Comparison of ENCODE assay signal across 10 mouse cellular contexts in the genomic region with DNA sequence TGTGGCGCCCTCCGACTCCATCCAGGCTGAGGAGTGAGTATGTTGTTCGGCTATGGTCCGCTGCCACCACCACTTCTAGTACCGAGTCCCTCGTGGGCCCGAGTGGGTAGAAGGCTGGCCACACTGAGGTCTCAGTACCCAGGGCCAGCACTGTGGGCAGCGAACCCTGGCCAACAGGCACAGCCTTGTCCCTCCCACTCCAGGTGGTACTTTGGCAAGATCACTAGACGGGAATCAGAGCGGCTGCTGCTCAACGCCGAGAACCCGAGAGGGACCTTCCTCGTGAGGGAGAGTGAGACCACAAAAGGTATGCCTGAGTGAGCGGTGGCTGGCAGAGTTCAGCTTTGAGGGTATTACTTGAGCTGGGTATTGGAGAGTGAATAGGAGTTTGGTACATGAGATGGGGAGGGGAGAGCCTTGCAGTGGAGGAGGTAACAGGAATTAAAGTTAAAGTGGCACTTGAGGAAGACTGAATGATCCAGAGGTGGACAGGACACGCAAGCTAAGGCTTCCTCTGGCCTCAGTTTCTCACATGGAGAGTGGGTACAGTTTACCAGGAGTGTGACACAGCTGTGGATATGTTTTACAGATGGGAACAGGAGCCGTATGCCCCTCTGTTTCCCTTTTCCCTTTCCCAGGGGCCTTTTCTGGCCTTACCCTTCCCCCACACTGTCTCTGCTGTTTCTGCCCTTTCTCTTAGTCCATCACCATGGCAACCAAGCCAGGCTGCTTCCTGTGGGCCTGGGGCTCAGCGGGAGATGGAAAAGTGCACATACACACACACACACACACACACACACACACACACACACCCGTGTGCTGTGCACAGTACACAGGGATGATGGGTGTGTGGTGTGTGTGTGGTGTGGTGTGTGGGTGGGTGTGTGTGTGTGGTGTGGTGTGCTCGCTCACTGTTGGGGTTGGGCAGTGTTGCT. TPM values are rescaled to one million over a fixed set of nuclear protein-coding genes. Genes with fewer than 3 reads are reported as not detected.
DNase-seq lines count a peak whose midpoint lies in the region; ATAC-seq and TF ChIP-seq lines count a peak whose summit lies in the region.
"Had no signal": no experiment of that assay in that cellular context is flagged by ENCODE, and none has a peak within 500 bp of the region (broad histone marks: within the 10 kb centered on the region; RNA-seq: fewer than 3 reads in every experiment).

No protein-coding gene starts in this region.

- TF ChIP-seq CTCF in stomach, postnatal 0 days (IDR thresholded peaks at IDR 0.05; ENCODE audit: low read depth): no peak

- H3K27me3 ChIP-seq in forebrain, embryonic 12.5 days: no peaks in the 10 kb centered on the region
- no peaks in the 10 kb centered on the region for H3K27me3 ChIP-seq in liver, embryonic 11.5 days (replicated peaks; ENCODE audit: control insufficient read depth, insufficient read depth, low read length)
- no peaks in the 10 kb centered on the region for H3K27me3 ChIP-seq in stomach, postnatal 0 days (ENCODE audit: control insufficient read depth, insufficient read depth, low read length)

- peak; percentile 33 for ATAC-seq in forebrain, embryonic 12.5 days (ENCODE audit: low FRiP score)
- ATAC-seq in liver, embryonic 11.5 days (replicated peaks; ENCODE audit: low FRiP score): no peak
- ATAC-seq in stomach, postnatal 0 days (ENCODE audit: low FRiP score, low TSS enrichment): no peak
- no peak for ATAC-seq in inflammation-experienced regulatory T-cells, adult 6 months

- H3K4me3 ChIP-seq in forebrain, embryonic 12.5 days (replicated peaks): no peak overlapping the region
- H3K4me3 ChIP-seq in liver, embryonic 11.5 days (ENCODE audit: low read depth, low read length): no peak overlapping the region
- H3K4me3 ChIP-seq in stomach, postnatal 0 days (ENCODE audit: low read depth, low read length): no peak overlapping the region
- H3K4me3 ChIP-seq: megakaryocyte, embryonic 14.5 days had no signal

- 23% methylated on average over 20 of the region's 20 CpGs for WGBS in forebrain, embryonic 12.5 days
- WGBS in liver, embryonic 11.5 days: 56% methylated on average over 20 of the region's 20 CpGs
- 60% methylated on average over 20 of the region's 20 CpGs for WGBS in stomach, postnatal 0 days

- H3K36me3 ChIP-seq in forebrain, embryonic 12.5 days (replicated peaks): peaks cover 43% of the 10 kb centered on the region
- H3K36me3 ChIP-seq in liver, embryonic 11.5 days (ENCODE audit: control insufficient read depth, insufficient read depth, low read length): peaks cover 4% of the 10 kb centered on the region
- H3K36me3 ChIP-seq in stomach, postnatal 0 days (ENCODE audit: control insufficient read depth, insufficient read depth, low read length): peaks cover 26% of the 10 kb centered on the region

- H3K27ac ChIP-seq in forebrain, embryonic 12.5 days: peak overlapping the region; percentile 99
- peak overlapping the region; percentile 59 for H3K27ac ChIP-seq in liver, embryonic 11.5 days (ENCODE audit: low read depth, low read length)
- H3K27ac ChIP-seq in stomach, postnatal 0 days (replicated peaks): peak overlapping the region; percentile 82; the same call in 1 of the 2 replicates

- TF ChIP-seq EP300 in stomach, postnatal 0 days (optimal IDR thresholded peaks at IDR 0.05): no peak

- peak overlapping the region; percentile 63 for H3K9ac ChIP-seq in forebrain, embryonic 12.5 days
- no peak overlapping the region for H3K9ac ChIP-seq in liver, embryonic 11.5 days (ENCODE audit: low read depth, low read length)
- H3K9ac ChIP-seq in stomach, postnatal 0 days (ENCODE audit: low read length): no peak overlapping the region

- peaks cover 92% of the 10 kb centered on the region for H3K4me1 ChIP-seq in forebrain, embryonic 12.5 days
- H3K4me1 ChIP-seq in liver, embryonic 11.5 days (replicated peaks; ENCODE audit: control insufficient read depth, insufficient read depth, low read length): peaks cover 37% of the 10 kb centered on the region
- H3K4me1 ChIP-seq in stomach, postnatal 0 days (replicated peaks; ENCODE audit: control insufficient read depth, insufficient read depth): peaks cover 7% of the 10 kb centered on the region; the same call in 1 of the 2 replicates

- H3K4me2 ChIP-seq in forebrain, embryonic 12.5 days: peak overlapping the region; percentile 46
- H3K4me2 ChIP-seq in liver, embryonic 11.5 days: peak overlapping the region; percentile 25; the same call in 1 of the 2 replicates
- H3K4me2 ChIP-seq in stomach, postnatal 0 days (replicated peaks; ENCODE audit: low read depth): no peak overlapping the region

- no peaks in the 10 kb centered on the region for H3K9me3 ChIP-seq in forebrain, embryonic 12.5 days
- H3K9me3 ChIP-seq in liver, embryonic 11.5 days (ENCODE audit: control insufficient read depth, low read length): no peaks in the 10 kb centered on the region
- no peaks in the 10 kb centered on the region for H3K9me3 ChIP-seq in stomach, postnatal 0 days (ENCODE audit: control insufficient read depth, low read length)
- H3K9me3 ChIP-seq: megakaryocyte, embryonic 14.5 days had no signal

- DNase-seq in right cerebral cortex, postnatal 14 days: peak; percentile 45
- no peak for DNase-seq in right cerebral cortex, postnatal 25 days
- no peak for DNase-seq in liver, embryonic 11.5 days (ENCODE audit: low spot score)
- DNase-seq in stomach, postnatal 0 days (ENCODE audit: low spot score): no peak
- DNase-seq in testis, postnatal 14 days (ENCODE audit: low spot score): no peak
- no peak for DNase-seq in gastrocnemius, adult 18-20 months (ENCODE audit: low spot score)
- DNase-seq: adrenal gland, postnatal 25 days had no signal

RNA-seq across cellular contexts. Expression of gene Src, which starts 44.8 kb away (rescaled TPM):
- 35.1 and 38.0 TPM in 2 replicates for polyA plus RNA-seq in forebrain, embryonic 12.5 days (2016; fragmentation: Nextera tagmentation; extraction: Ambion mirVana)
- polyA plus RNA-seq in liver, embryonic 11.5 days (2014; fragmentation: Nextera tagmentation; extraction: Ambion mirVana): 4.4 and 4.8 TPM in 2 replicates
- polyA plus RNA-seq in stomach, postnatal 0 days (2015; fragmentation: Nextera tagmentation; extraction: Ambion mirVana): 12.0 and 12.9 TPM in 2 replicates
- 1 to 10 TPM in 2 of 3 experiments, under 1 TPM in 1; 0.43 to 2.1 (median 1.0) TPM for polyA plus RNA-seq in inflammation-experienced regulatory T-cells, adult 6 months (2017; shearing (Covaris generic))
- 1 to 10 TPM; 2.8 to 3.0 TPM for total RNA-seq in gastrocnemius, adult 18-20 months (2021)
